Mouse (Mus musculus): ENCODE measurements at regions not wholly inside any gene's neighbourhood (a gene's known extent, or its start where the extent isn't known, plus 50 kb on each side); places are given as distances from the start of the nearest gene placed in this dataset.

GRCm38 (mm10) chr14:66522856-66523400 lies 513.9 kb upstream of the Gulo start:
- TF ChIP-seq EP300 (IDR thresholded peaks at IDR 0.05; ENCODE audit: low read depth): no peak
- no peak for TF ChIP-seq CTCF (IDR thresholded peaks at IDR 0.05; ENCODE audit: low read depth)

Data from heart, postnatal 0 days (tissue).